Mouse (Mus musculus) CH12.LX (cell line): ENCODE measurements around the gene Ap1m2. TPM values are rescaled to one million over a fixed set of nuclear protein-coding genes. Genes with fewer than 3 reads are reported as not detected.

Experiments used
- DNase-seq: peaks from one replicate; pipeline ENCODE4 v3.0.0-alpha.2; 2013; ENCODE audit errors: extremely low read depth
- H3K27ac ChIP-seq: 2 replicates; pipeline ENCODE4 v1.5.1; 2012; ENCODE audit warnings: low read depth, mild to moderate bottlenecking, control low read depth, moderate library complexity; ENCODE audit not compliant: insufficient read depth
- H3K27me3 ChIP-seq: replicated peaks from 2 replicates; pipeline ENCODE3; 2012; ENCODE audit warnings: inconsistent platforms
- H3K36me3 ChIP-seq, 2 experiments: replicated peaks in 1 of 2; 2 replicates each; pipeline versions ENCODE3 to v1.6.1; 2012; ENCODE audit warnings: inconsistent platforms in 1 of 2, low read length in 1 of 2, mild to moderate bottlenecking in 1 of 2, mixed read lengths in 1 of 2, moderate library complexity in 1 of 2; ENCODE audit not compliant: control insufficient read depth in 1 of 2, insufficient read depth in 1 of 2
- H3K4me1 ChIP-seq, 2 experiments: 2 replicates each; pipeline ENCODE4 v1.6.1; 2012; ENCODE audit warnings: inconsistent platforms in 1 of 2, moderate library complexity in 1 of 2; ENCODE audit not compliant: insufficient read depth in 2 of 2, control insufficient read depth in 1 of 2
- H3K4me2 ChIP-seq: 2 replicates; pipeline ENCODE4 v1.6.1; 2012; ENCODE audit warnings: low read depth, mild to moderate bottlenecking, control low read depth; ENCODE audit not compliant: poor library complexity, insufficient read depth, severe bottlenecking
- H3K4me3 ChIP-seq, 3 experiments: fragments of 150-350 bp in 1 of 3; sonication (generic) in 1 of 3; replicated peaks in 1 of 3; 2 replicates each; pipeline versions ENCODE3 to v1.5.1; 2011 to 2012; ENCODE audit warnings: low read depth in 2 of 3, low read length in 2 of 3, mild to moderate bottlenecking in 2 of 3, moderate library complexity in 2 of 3, control low read depth in 1 of 3, improper control_type of control experiment in 1 of 3, inconsistent platforms in 1 of 3, mixed read lengths in 1 of 3; ENCODE audit not compliant: poor library complexity in 1 of 3
- H3K79me2 ChIP-seq: replicated peaks from 2 replicates; pipeline ENCODE4 v1.6.1; 2012; ENCODE audit warnings: mild to moderate bottlenecking, moderate library complexity; ENCODE audit not compliant: control insufficient read depth, poor library complexity, insufficient read depth, severe bottlenecking; ENCODE audit errors: extremely low read depth
- H3K9ac ChIP-seq: 2 replicates; pipeline ENCODE4 v1.6.1; 2012; ENCODE audit warnings: low read depth, mild to moderate bottlenecking, control low read depth, moderate library complexity; ENCODE audit not compliant: insufficient read depth
- H3K9me3 ChIP-seq: replicated peaks from 2 replicates; pipeline ENCODE3; 2012; ENCODE audit warnings: low read length, inconsistent platforms, mixed read lengths
- BHLHE40 ChIP-seq: IDR thresholded peaks from 2 replicates; pipeline ENCODE4 v1.6.1; 2011; ENCODE audit warnings: mild to moderate bottlenecking, low read depth, low read length, improper control_type of control experiment
- CHD1 ChIP-seq: IDR thresholded peaks from 2 replicates; pipeline ENCODE4 v1.6.1; 2012; ENCODE audit warnings: low read depth, low read length, improper control_type of control experiment, inconsistent platforms
- CHD2 ChIP-seq: IDR thresholded peaks from 2 replicates; pipeline ENCODE4 v1.6.1; 2011; ENCODE audit warnings: low read length, improper control_type of control experiment
- CTCF ChIP-seq, 2 experiments: IDR thresholded peaks in 1 of 2; conservative IDR thresholded peaks in 1 of 2; 2 replicates each; pipeline ENCODE4 v1.5.1; 2011 to 2012; ENCODE audit warnings: low read depth in 2 of 2, low read length in 2 of 2, improper control_type of control experiment in 1 of 2, inconsistent platforms in 1 of 2, mild to moderate bottlenecking in 1 of 2, moderate library complexity in 1 of 2
- E2F4 ChIP-seq: IDR thresholded peaks from 2 replicates; pipeline ENCODE4 v1.6.1; 2011; ENCODE audit warnings: low read depth, low read length, improper control_type of control experiment; ENCODE audit not compliant: insufficient replicate concordance
- ELF1 ChIP-seq: IDR thresholded peaks from 2 replicates; pipeline ENCODE4 v1.6.1; 2014; ENCODE audit warnings: low read depth, mild to moderate bottlenecking, inconsistent platforms, low read length, improper control_type of control experiment
- EP300 ChIP-seq: IDR thresholded peaks from 2 replicates; pipeline ENCODE4 v1.6.1; 2011; ENCODE audit warnings: low read length, improper control_type of control experiment
- ETS1 ChIP-seq: conservative IDR thresholded peaks from 2 replicates; pipeline ENCODE4 v1.6.1; 2012; ENCODE audit warnings: low read depth, mild to moderate bottlenecking, inconsistent platforms, low read length, improper control_type of control experiment, moderate library complexity
- GABPA ChIP-seq: IDR thresholded peaks from 2 replicates; pipeline ENCODE4 v1.6.1; 2012; ENCODE audit warnings: low read depth, low read length, improper control_type of control experiment, inconsistent platforms; ENCODE audit not compliant: insufficient replicate concordance
- HCFC1 ChIP-seq: IDR thresholded peaks from 2 replicates; pipeline ENCODE4 v1.6.1; 2012; ENCODE audit warnings: low read depth, mild to moderate bottlenecking, inconsistent platforms, low read length, improper control_type of control experiment
- IRF4 ChIP-seq: IDR thresholded peaks from 2 replicates; pipeline ENCODE4 v1.6.1; 2014; ENCODE audit warnings: low read depth, mild to moderate bottlenecking, inconsistent platforms, low read length, improper control_type of control experiment
- JUN ChIP-seq: IDR thresholded peaks from 2 replicates; pipeline ENCODE4 v1.6.1; 2011; ENCODE audit warnings: low read depth, mild to moderate bottlenecking, low read length, improper control_type of control experiment, moderate library complexity; ENCODE audit not compliant: insufficient read depth
- JUND ChIP-seq: conservative IDR thresholded peaks from 2 replicates; pipeline ENCODE4 v1.6.1; 2011; ENCODE audit warnings: low read depth, low read length, improper control_type of control experiment
- KAT2A ChIP-seq: IDR thresholded peaks from 2 replicates; pipeline ENCODE4 v1.6.1; 2012; ENCODE audit warnings: low read length, improper control_type of control experiment, inconsistent platforms; ENCODE audit not compliant: insufficient replicate concordance
- MAFK ChIP-seq: IDR thresholded peaks from 2 replicates; pipeline ENCODE4 v1.6.1; 2011; ENCODE audit warnings: low read length, improper control_type of control experiment; ENCODE audit not compliant: insufficient replicate concordance
- MAX ChIP-seq: IDR thresholded peaks from 2 replicates; pipeline ENCODE4 v1.6.1; 2011; ENCODE audit warnings: low read length, improper control_type of control experiment
- MAZ ChIP-seq: IDR thresholded peaks from 2 replicates; pipeline ENCODE4 v1.6.1; 2012; ENCODE audit warnings: low read depth, mild to moderate bottlenecking, inconsistent platforms, low read length, improper control_type of control experiment, moderate library complexity
- MEF2A ChIP-seq: IDR thresholded peaks from 2 replicates; pipeline ENCODE4 v1.6.1; 2014; ENCODE audit warnings: low read depth, mild to moderate bottlenecking, inconsistent platforms, low read length, improper control_type of control experiment, borderline replicate concordance
- MXI1 ChIP-seq: IDR thresholded peaks from 2 replicates; pipeline ENCODE4 v1.6.1; 2011; ENCODE audit warnings: mild to moderate bottlenecking, low read depth, low read length, improper control_type of control experiment
- MYC ChIP-seq: IDR thresholded peaks from 2 replicates; pipeline ENCODE4 v1.6.1; 2011; ENCODE audit warnings: low read depth, mild to moderate bottlenecking, improper control_type of control experiment, low read length
- NELFE ChIP-seq: IDR thresholded peaks from 2 replicates; pipeline ENCODE4 v1.6.1; 2011; ENCODE audit warnings: low read depth, low read length, improper control_type of control experiment
- NRF1 ChIP-seq: IDR thresholded peaks from 2 replicates; pipeline ENCODE4 v1.6.1; 2014; ENCODE audit warnings: low read depth, mild to moderate bottlenecking, inconsistent platforms, low read length, improper control_type of control experiment, moderate library complexity
- PAX5 ChIP-seq: IDR thresholded peaks from 2 replicates; pipeline ENCODE4 v1.6.1; 2012; ENCODE audit warnings: low read length, inconsistent platforms, mixed read lengths
- POLR2A ChIP-seq: IDR thresholded peaks from 2 replicates; pipeline ENCODE4 v1.6.1; 2011; ENCODE audit warnings: low read depth, mild to moderate bottlenecking, improper control_type of control experiment, low read length
- POLR2AphosphoS2 ChIP-seq: IDR thresholded peaks from 2 replicates; pipeline ENCODE4 v1.6.1; 2011; ENCODE audit warnings: low read depth, low read length, improper control_type of control experiment
- RAD21 ChIP-seq: IDR thresholded peaks from 2 replicates; pipeline ENCODE4 v1.6.1; 2011; ENCODE audit warnings: low read depth, mild to moderate bottlenecking, low read length, improper control_type of control experiment, moderate library complexity
- RCOR1 ChIP-seq: conservative IDR thresholded peaks from 2 replicates; pipeline ENCODE4 v1.6.1; 2012; ENCODE audit warnings: low read depth, mild to moderate bottlenecking, inconsistent platforms, low read length, improper control_type of control experiment
- SIN3A ChIP-seq: IDR thresholded peaks from 2 replicates; pipeline ENCODE4 v1.6.1; 2012; ENCODE audit warnings: low read length, improper control_type of control experiment, inconsistent platforms
- SMC3 ChIP-seq: IDR thresholded peaks from 2 replicates; pipeline ENCODE4 v1.6.1; 2011; ENCODE audit warnings: low read depth, low read length, improper control_type of control experiment
- TBP ChIP-seq: conservative IDR thresholded peaks from 2 replicates; pipeline ENCODE4 v1.6.1; 2011; ENCODE audit warnings: low read depth, low read length, improper control_type of control experiment
- TCF12 ChIP-seq: IDR thresholded peaks from 2 replicates; pipeline ENCODE4 v1.6.1; 2014; ENCODE audit warnings: low read depth, mild to moderate bottlenecking, inconsistent platforms, low read length, improper control_type of control experiment
- UBTF ChIP-seq: IDR thresholded peaks from 2 replicates; pipeline ENCODE4 v1.6.1; 2012; ENCODE audit warnings: low read depth, mild to moderate bottlenecking, inconsistent platforms, low read length, improper control_type of control experiment, moderate library complexity
- USF1 ChIP-seq: IDR thresholded peaks from 2 replicates; pipeline ENCODE4 v1.6.1; 2014; ENCODE audit warnings: low read depth, mild to moderate bottlenecking, inconsistent platforms, low read length, improper control_type of control experiment
- USF2 ChIP-seq: conservative IDR thresholded peaks from 2 replicates; pipeline ENCODE4 v1.6.1; 2011; ENCODE audit warnings: low read depth, low read length, improper control_type of control experiment
- ZC3H11A ChIP-seq: IDR thresholded peaks from 2 replicates; pipeline ENCODE4 v1.6.1; 2012; ENCODE audit warnings: low read depth, mild to moderate bottlenecking, inconsistent platforms, low read length, improper control_type of control experiment
- ZKSCAN1 ChIP-seq: IDR thresholded peaks from 2 replicates; pipeline ENCODE4 v1.6.1; 2012; ENCODE audit warnings: low read depth, inconsistent platforms, low read length, improper control_type of control experiment, borderline replicate concordance
- ZMIZ1 ChIP-seq: IDR thresholded peaks from 2 replicates; pipeline ENCODE4 v1.6.1; 2012; ENCODE audit warnings: low read depth, mild to moderate bottlenecking, inconsistent platforms, low read length, improper control_type of control experiment
- ZNF384 ChIP-seq: IDR thresholded peaks from 2 replicates; pipeline ENCODE4 v1.6.1; 2012; ENCODE audit warnings: low read depth, low read length, improper control_type of control experiment, inconsistent platforms
- dilution Hi-C: fragments of 300-500 bp; cut with MboI; formaldehyde crosslinking; loops from 2 replicates; pipeline ENCODE4 v1.14.3; 2020; ENCODE audit warnings: low sequenced_read_pairs; ENCODE audit not compliant: extremely low pct_unique_long_range_greater_than_20kb, extremely low pct_ligation_motif_present
- in situ Hi-C: fragments of 300-500 bp; cut with MboI; formaldehyde crosslinking; loops from 3 replicates; pipeline ENCODE4 v1.14.3; 2019; ENCODE audit warnings: low sequenced_read_pairs, low pct_ligation_motif_present, low pct_unique_long_range_greater_than_20kb, mixed read lengths
- polyA plus RNA-seq: library from polyadenylated mRNA; unstranded; fragments of >175 nt; gene quantifications from 2 replicates; pipeline ENCODE4 v1.2.1, GENCODE M21; 2012; ENCODE audit warnings: low read depth; ENCODE audit not compliant: insufficient read length
- total RNA-seq, 2 experiments: library from RNA; depleted of rRNA; stranded (reverse); fragments of 300-350 nt in 1 of 2; fragments of >200 nt in 1 of 2; gene quantifications; 2 replicates each; pipeline ENCODE4 v1.2.3; 2012 to 2014

Gene Ap1m2
- total and polyA plus RNA-seq, 3 experiments, result 0.51 to 2.6 (median 0.51) TPM

GRCm38 (mm10) chr9:21265000-21265561, 47.1 kb downstream of the Ap1m2 start, which contains the start of gene Atg4d:
TSS of gene Atg4d (plus strand) at chr9:21265293.
- H3K4me1 ChIP-seq, result peaks cover 0 to 27% of the 10 kb centered on the region in 2 experiments; a peak in 3 of 4 replicates
- no peak for TF ChIP-seq RAD21
- TF ChIP-seq GABPA, result no peak
- peak; percentile 78; the same call in 1 of the 2 replicates for TF ChIP-seq ZMIZ1
- no peak for TF ChIP-seq CHD1
- no peak for TF ChIP-seq ZNF384
- peak; percentile 99 for TF ChIP-seq NRF1
- TF ChIP-seq E2F4, result no peak
- no peak for TF ChIP-seq MEF2A
- TF ChIP-seq SMC3, result no peak
- no peak for TF ChIP-seq PAX5
- 0 out of 2 replicates have a peak, but pooled peaks have one; percentile 5 for TF ChIP-seq MAX
- TF ChIP-seq EP300, result no peak
- peak; percentile 76; the same call in 1 of the 2 replicates for TF ChIP-seq UBTF
- no peak for TF ChIP-seq BHLHE40
- no peak; the same call in 1 of the 2 replicates for TF ChIP-seq ETS1
- 0 out of 2 replicates have a peak, but pooled peaks have one; percentile 66 for TF ChIP-seq KAT2A
- no peak for TF ChIP-seq MAZ
- peak; percentile 58; the same call in 1 of the 2 replicates for TF ChIP-seq POLR2AphosphoS2
- TF ChIP-seq RCOR1, result no peak
- no peak for TF ChIP-seq ZC3H11A
- TF ChIP-seq POLR2A, result peak; percentile 98
- TF ChIP-seq JUN, result no peak
- TF ChIP-seq HCFC1, result peak; percentile 55; the same call in 1 of the 2 replicates
- no peak; the same call in 1 of the 2 replicates for TF ChIP-seq MXI1
- peak; percentile 88 for TF ChIP-seq TBP
- TF ChIP-seq MAFK, result no peak
- peak; percentile 97 for TF ChIP-seq NELFE
- peak; percentile 74 for TF ChIP-seq ELF1
- no peak for TF ChIP-seq JUND
- peak; percentile 17; the same call in 1 of the 2 replicates for TF ChIP-seq IRF4
- no peak for TF ChIP-seq ZKSCAN1
- TF ChIP-seq CHD2, result no peak
- no peak for TF ChIP-seq USF2
- no peak for TF ChIP-seq MYC
- no peak for TF ChIP-seq CTCF (conservative IDR thresholded peaks at IDR 0.05 in 1 of 2, IDR thresholded peaks at IDR 0.05 in 1 of 2; ENCODE audit: low read depth in 2 of 2, low read length in 2 of 2)
- TF ChIP-seq USF1, result no peak
- peak; percentile 94 for TF ChIP-seq TCF12
- TF ChIP-seq SIN3A, result peak; percentile 82
- TF ChIP-seq, all 38 proteins: peak for 14
- dilution Hi-C loops, result no loop called here
- peak within 1 kb of the TSS; percentile 83 for H3K27ac ChIP-seq
- H3K79me2 ChIP-seq, result peaks cover 6% of the 10 kb centered on the region
- H3K9ac ChIP-seq, result peak within 1 kb of the TSS; percentile 96
- no peaks in the 10 kb centered on the region for H3K27me3 ChIP-seq
- H3K9me3 ChIP-seq, result no peaks in the 10 kb centered on the region
- peak; percentile 99 for DNase-seq
- peaks cover 14 to 32% of the 10 kb centered on the region in 2 experiments for H3K36me3 ChIP-seq
- H3K4me2 ChIP-seq, result peak within 1 kb of the TSS; percentile 90
- in situ Hi-C loops, result no loop called here
- peak within 1 kb of the TSS; percentile 77 to 86 (median 86) for H3K4me3 ChIP-seq
